Mouse (Mus musculus): ENCODE data around the gene Gm20671. TPM values are rescaled to one million over a fixed set of nuclear protein-coding genes. Genes with fewer than 3 reads are reported as not detected.
"Not testable (repeated sequence)": the region's sequence is repeated elsewhere in the genome, so short reads cannot be mapped to it uniquely, and the experiment has no call there.

Gene Gm20671
- total RNA-seq, 2 experiments from 2014 or later: not detected

DNA sequence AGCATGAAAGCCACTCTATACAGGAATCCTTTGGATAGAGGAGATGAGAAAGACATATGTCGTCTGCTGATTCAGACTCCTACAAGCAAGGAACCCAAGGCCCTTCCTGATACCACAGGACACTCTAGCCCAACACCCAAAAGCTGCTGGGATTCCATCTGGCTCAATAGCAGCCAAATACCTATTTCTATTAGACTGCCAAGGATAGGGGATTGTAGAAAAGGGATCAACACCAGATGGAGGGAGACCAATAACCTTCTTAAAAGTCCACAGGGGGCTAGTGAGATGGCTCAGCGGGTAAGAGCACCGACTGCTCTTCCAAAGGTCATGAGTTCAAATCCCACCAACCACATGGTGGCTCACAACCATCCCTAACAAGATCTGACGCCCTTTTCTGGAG lies 11.5 kb downstream of the Gm20671 start:
- no peak for ATAC-seq (replicated peaks; ENCODE audit: low FRiP score, poor library complexity, severe bottlenecking)

- ATAC-seq (replicated peaks; ENCODE audit: low FRiP score, poor library complexity, severe bottlenecking): not testable (repeated sequence)
These were observed 40.5 kb downstream of the Gm20671 start for GRCm38 (mm10) chr5:32786454-32786853.

DNA sequence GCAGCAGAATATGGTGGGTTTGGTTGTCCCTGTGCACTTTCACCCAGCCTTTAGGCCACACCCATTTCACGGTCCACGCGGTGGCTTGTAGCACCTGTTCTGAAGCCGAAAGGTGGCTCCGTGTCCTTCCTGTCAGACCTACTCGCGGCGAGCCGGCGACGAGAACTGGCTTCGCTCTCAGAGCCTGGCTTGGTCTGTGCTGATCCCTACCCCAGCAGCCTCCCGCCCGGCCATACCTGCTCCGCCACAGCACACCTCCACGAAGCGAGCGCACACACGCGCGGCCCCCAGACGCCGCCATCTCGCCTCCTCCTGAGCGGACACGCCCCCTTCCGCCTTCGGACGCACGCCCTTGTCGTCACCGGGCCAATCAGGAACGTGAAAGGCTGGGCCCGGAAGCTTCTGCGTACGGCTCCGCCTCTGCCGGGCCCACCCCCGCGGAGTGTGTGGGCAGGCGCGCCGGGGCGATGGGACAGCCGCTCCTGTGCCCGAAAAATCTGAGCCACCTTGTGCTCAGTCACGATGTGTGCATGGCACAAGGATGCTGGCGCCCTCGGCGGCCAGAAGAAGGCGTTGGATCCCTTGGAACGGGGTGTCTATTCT lies 41.5 kb downstream of the Gm20671 start, which contains the start of gene Pisd:
Gene Pisd, minus strand, starts transcription at position 334 of the 603 bp plus-strand sequence.
- peak; percentile 100 for ATAC-seq (replicated peaks; ENCODE audit: low FRiP score, poor library complexity, severe bottlenecking)

DNA sequence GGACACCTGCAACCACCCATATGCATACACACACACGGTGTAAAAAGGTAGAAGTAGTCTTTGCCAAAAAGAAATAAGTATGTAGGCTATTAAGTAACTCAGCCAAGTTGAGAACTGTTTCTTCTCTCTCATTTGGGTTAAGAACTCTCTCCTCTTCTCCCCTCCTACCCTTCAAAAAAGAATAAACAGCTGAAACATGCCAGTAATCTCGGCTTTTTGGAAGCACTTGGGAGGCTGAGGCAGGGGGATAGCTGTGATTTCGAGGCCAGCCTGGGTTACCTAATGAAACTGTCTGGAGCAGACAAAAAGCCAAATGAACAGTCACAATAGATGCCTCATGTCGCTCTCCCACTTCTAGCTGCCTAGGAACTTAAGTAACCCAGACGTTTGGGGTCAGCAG lies 42.2 kb downstream of the Gm20671 start:
- ATAC-seq (replicated peaks; ENCODE audit: low FRiP score, poor library complexity, severe bottlenecking): no peak

- no peak for ATAC-seq (replicated peaks; ENCODE audit: low FRiP score, poor library complexity, severe bottlenecking)
These were observed 45.3 kb downstream of the Gm20671 start for GRCm38 (mm10) chr5:32781596-32781995.

DNA sequence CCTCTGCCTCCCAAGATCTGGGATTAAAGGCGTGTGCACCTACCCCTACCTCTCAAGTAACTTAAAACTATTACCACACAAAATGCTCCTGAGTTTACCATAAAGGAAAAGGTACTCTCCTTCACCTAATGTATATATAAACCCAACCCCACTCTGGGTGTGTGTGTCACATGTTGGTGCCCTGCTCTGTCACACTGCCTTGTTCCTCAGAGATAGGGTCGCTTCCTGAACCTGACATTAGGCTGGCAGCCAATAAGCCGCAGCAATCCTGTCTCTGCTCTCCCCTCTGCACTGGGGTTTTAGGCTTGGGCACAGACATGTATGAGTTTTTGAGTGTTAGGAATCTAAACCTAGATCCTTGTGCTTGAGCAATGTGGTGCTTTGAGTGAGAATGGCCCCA lies 48.7 kb downstream of the Gm20671 start:
- ATAC-seq (replicated peaks; ENCODE audit: low FRiP score, poor library complexity, severe bottlenecking): no peak

GRCm38 (mm10) chr5:32772361-32772760 lies 54.5 kb downstream of the Gm20671 start:
- no peak for ATAC-seq (replicated peaks; ENCODE audit: low FRiP score, poor library complexity, severe bottlenecking)

- no peak for ATAC-seq (replicated peaks; ENCODE audit: low FRiP score, poor library complexity, severe bottlenecking)
These were observed 59.1 kb downstream of the Gm20671 start for GRCm38 (mm10) chr5:32767636-32768373.

GRCm38 (mm10) chr5:32767004-32767403 lies 59.9 kb downstream of the Gm20671 start:
- ATAC-seq (replicated peaks; ENCODE audit: low FRiP score, poor library complexity, severe bottlenecking): no peak

DNA sequence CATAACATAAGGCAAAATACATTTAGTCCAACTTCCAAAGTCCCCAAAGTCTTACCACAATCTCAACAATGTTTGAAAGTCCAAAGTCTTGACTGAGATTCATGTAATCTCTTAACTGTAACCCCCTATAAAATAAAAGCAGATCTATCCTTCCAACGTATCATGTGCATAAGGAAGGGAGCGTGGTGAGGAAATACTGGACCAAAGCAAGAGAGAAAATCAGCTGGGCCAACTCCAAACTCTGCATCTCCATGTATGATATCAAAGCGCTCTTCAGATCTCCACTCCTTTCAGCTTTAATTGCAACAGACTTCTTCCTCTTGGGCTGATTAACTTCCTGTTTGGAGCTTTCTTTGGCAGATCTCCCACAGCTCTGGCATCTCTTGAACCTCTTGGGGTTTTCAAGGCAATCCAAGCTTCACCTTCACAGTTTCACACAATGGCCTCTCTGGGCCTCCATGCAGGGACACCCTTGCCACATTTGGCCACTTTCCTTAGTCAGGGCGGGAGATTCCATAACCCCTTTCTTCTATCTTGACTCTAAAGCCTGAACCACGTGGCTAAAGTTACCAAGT lies 65.3 kb downstream of the Gm20671 start:
- no peak for ATAC-seq (replicated peaks; ENCODE audit: low FRiP score, poor library complexity, severe bottlenecking)

DNA sequence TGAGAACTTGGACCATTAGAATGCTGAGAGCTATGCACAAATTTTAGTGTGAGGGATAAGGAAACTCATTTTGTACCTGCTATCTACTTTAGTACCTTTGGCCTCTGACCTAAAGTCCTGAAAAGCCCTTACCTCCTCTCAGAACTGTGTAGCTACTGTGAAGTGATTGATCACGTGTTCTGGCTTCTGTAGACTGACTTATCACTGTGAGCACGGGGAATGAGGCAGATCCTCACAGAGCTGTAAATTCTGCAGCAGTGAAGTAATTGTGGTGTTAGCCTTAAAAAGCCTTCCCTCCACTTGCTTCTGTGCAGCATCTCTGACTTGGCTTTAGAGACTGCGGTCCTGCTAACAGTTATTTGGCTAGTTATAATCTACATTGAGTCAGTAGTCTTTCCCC lies 66.1 kb downstream of the Gm20671 start:
- no peak for ATAC-seq (replicated peaks; ENCODE audit: low FRiP score, poor library complexity, severe bottlenecking)

DNA sequence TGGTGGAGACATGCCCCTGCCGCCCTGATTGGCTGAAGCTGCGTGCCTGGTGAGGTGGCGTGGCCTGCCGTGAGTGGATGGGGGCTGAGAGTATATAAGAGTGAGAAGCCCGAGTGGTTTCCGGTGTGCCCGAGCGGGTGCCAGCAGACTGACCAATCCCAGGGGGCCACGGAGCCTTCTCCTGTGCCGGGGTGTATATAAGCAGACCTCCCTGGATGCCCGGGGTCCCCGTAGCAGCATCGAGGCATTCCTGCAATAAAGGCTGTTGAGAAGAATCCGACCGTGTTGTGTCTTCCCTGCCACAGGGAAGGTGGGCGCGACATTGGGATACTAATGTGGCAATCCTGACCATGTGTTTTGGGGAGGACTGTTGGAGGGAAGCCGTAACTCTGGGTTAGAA lies 66.6 kb downstream of the Gm20671 start:
- ATAC-seq (replicated peaks; ENCODE audit: low FRiP score, poor library complexity, severe bottlenecking): not testable (repeated sequence)

- ATAC-seq (replicated peaks; ENCODE audit: low FRiP score, poor library complexity, severe bottlenecking): no peak
These were observed 67.2 kb downstream of the Gm20671 start for GRCm38 (mm10) chr5:32759662-32760061.

DNA sequence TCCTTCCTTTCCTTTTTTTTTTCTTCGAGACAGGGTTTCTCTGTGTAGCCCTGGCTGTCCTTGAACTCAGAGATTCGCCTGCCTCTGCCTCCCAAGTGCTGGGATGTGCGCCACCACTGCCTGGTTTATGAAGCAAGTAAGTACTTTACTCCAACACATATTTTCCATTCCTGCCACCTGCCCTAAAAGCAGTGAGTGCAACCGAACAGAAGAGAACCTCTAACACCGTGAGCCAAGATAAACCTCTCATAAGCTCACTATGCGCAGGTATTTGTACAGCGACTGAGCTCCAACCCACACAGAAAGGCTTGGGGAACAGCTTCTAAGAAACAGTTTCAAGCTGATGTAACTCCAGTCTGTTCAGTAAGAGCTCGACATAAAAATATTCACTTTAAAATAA lies 70.8 kb downstream of the Gm20671 start:
- ATAC-seq (replicated peaks; ENCODE audit: low FRiP score, poor library complexity, severe bottlenecking): no peak

DNA sequence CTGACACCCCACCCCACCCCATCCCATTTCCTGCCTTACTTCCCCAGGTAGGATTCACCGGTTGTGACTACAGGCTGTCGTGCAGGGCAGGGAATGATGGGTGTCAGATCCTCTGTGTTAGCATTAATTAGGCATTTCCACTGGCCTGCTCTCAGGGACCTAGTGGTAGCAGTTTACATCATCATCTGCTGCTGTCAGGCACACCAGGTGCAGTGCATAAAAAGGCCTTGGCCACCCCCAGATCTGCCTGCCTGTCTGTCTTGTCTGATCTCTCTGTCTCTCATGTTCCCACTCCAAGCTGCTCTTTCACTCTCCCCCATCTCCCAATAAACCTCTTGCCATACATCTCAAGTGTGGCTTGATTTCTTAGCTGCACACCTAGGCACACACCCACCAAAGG lies 75.2 kb downstream of the Gm20671 start:
- ATAC-seq (replicated peaks; ENCODE audit: low FRiP score, poor library complexity, severe bottlenecking): no peak

- ATAC-seq (replicated peaks; ENCODE audit: low FRiP score, poor library complexity, severe bottlenecking): no peak
These were observed 78.0 kb downstream of the Gm20671 start for GRCm38 (mm10) chr5:32748936-32749335.

- ATAC-seq (replicated peaks; ENCODE audit: low FRiP score, poor library complexity, severe bottlenecking): no peak
These were observed 79.1 kb downstream of the Gm20671 start for GRCm38 (mm10) chr5:32747650-32748375.

- no peak for ATAC-seq (replicated peaks; ENCODE audit: low FRiP score, poor library complexity, severe bottlenecking)
These were observed 80.9 kb downstream of the Gm20671 start for GRCm38 (mm10) chr5:32745705-32746655.

- no peak for ATAC-seq (replicated peaks; ENCODE audit: low FRiP score, poor library complexity, severe bottlenecking)
These were observed 84.8 kb downstream of the Gm20671 start for GRCm38 (mm10) chr5:32742149-32742548.

Data from erythroblast, adult 5-6 weeks (primary cell).